Mouse (Mus musculus) c-Kit-positive CD71-positive TER-119-positive erythroid progenitor cells, embryonic 14.5 days (primary cell): ENCODE measurements around the gene Hfe2.

ENCODE experiments used
- DNase-seq: peaks from one replicate; pipeline ENCODE4 v3.0.0-alpha.2; 2013; ENCODE audit warnings: low spot score

Hfe2 gene

GRCm38 (mm10) chr3:96558668-96559196 is 33.8 kb downstream of the Hfe2 start:
- DNase-seq: no peak

GRCm38 (mm10) chr3:96559398-96559910 is 34.5 kb downstream of the Hfe2 start:
- no peak for DNase-seq

GRCm38 (mm10) chr3:96559911-96560850 is 35.2 kb downstream of the Hfe2 start:
- DNase-seq: no peak

DNA sequence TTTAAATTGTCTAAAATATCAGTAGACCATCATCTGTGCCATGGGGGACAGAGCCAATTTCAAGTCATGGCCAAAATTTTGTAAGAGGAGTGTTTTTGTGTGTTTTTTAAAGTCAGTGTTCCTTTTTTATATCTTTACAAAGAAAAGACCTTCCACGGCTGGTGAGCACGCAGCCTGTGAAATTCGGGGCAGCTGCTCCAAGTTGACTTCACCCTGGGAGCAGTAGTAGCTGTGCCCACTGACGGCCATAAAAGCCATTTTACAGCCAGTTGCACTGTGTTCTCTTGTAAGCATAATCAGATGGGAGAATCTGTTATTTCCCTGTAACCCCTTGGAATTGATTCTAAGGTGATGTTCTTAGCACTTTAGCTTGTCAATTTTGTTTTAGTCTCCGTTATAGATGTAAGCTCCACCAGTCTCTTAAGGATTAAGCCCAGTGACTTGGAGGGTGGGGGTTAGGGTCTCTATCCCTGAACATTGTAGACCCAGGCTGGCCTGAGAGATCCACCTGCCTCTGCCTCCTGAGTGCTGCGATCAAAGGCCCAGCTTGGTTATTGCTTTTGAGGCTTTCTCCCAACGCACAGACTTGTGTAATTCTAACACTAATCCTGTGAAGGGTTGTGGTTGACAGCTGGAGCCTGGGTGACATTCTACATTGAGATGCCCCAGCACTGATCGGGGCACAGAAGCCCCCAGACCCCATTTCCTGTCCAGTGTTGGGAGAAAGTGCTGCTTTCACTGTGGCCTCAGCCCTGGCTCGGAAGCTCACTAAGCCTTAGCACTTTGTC is 36.1 kb downstream of the Hfe2 start:
- DNase-seq: no peak

DNA sequence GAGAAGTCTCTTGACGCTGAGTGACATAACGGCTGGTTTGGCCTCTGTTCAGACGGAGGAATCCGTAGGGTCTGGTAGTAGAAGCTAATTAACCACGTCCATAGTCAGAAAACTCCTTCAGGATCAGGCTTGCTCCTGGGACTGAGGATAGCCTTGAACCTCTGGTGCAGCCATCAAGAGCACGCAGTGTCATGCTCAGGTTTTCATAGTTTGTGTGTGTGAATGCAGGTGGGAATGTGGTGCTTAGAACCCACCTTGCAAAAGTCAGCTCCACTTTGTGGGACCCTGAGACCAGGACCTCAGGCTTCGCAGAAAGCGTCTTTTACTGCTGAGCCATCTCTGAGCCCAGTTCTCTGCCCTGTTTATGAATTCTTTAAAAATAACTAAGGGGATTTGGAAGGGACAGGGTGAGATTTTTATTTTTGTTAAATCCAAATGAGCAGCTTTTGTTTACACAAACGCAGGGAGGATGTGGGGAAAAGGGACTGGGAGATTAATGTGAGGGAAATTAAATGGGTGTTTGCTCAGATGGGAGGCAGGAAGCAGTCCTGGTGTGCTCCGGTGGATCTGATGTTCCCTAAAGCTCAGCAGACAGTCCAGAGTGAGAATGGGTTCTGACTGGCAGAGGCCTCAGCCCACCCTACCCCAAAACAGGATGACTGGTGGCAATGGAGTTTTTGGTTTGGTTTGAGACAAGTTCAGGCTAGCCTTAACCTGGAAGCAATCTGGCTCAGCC is 37.1 kb downstream of the Hfe2 start:
- DNase-seq: no peak

DNA sequence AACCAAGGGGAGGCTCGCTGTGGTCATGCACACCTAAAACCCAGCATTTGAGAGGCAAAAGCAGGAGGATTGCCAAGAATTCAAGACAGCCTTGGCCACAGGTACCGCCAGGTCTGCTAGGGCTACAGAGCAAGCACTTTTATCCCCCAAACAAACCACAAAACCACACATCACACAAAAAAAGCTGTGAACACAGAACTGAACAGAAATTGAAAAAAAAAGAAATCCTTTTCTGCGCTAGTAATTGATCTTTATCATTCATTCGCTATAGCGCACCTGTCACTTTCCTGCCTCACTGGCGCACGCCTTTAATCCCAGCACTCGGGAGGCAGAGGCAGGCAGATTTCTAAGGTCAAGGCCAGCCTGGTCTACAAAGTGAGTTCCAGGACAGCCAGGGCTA is 38.3 kb downstream of the Hfe2 start:
- DNase-seq: no peak

- DNase-seq: no peak
Observed at GRCm38 (mm10) chr3:96563911-96564632, 39.1 kb downstream of the Hfe2 start.

- no peak for DNase-seq
Observed at GRCm38 (mm10) chr3:96564633-96565032, 39.7 kb downstream of the Hfe2 start.

DNA sequence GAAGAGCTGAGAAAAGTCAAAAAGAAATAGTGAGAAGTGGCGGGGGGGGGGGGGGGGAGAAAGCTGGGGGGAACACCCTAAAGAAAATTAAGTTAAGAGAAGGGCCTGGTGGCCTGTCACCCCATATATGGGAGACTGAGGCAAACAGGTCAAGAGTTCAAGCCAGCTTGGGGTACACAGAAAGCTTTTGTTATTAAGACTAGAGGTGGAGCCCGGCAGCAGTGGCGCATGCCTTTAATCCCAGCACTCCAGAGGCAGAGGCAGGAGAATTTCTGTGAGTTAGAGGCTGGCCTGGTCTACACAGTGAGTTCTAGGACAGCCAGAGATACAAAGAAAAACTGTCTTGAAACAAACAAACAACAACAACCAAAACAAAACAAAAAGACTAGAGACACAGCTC is 40.1 kb downstream of the Hfe2 start:
- DNase-seq: no peak

DNA sequence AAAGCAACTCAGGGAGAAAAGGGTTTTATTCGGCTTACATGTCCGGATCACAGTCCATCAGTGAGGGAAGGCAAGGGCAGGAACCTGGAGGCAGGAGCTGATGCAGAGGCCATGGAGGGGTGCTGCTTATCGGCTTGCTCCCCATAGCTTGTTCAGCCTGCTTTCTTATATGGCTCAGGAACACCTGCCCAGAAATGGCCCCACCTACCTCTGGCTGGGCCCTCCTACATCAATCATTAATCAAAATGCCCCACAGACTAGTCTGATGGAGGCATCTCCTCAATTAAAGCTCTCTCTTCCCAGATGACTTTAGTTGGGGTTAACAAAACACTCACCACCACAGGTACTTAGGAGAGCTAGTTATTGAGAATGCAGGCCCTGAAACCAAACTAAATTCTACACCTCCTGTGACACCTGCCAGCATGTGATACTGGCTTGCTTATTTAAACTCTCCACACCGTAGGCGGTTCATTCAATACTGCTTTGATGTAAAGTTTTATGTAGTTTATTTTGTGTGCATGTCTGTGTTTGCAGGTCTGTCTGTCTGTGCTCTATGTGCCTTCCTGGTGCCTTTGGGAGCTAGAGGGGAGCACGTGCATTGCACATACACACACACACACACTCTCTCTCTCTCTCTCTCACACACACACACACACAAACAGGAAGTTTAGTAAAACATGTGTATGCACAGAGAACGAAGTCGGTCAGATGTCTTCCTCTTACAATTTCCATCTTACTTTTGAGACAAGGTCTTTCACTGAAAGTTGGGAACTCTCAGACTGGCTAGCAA is 41.9 kb downstream of the Hfe2 start:
- DNase-seq: no peak

DNA sequence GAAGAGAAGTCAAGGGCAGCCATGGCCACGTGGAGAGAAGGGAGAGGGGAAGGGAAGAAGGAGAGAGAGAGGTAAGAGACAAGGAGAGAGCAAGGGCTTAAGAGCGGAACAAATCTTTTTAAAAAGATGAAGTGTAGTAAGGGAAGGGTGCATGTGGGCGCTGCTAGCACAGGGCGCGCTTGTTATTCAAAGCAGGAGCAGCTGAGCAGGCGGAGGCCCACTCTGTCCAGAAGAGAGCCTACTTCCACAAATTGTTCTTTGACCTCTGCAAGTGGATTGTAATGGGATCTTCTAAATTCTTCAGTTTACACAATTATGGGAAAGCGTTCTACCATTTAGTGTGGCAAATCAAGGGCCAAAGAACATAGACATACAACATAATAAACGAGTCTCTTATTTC is 43.6 kb downstream of the Hfe2 start:
- DNase-seq: no peak

DNA sequence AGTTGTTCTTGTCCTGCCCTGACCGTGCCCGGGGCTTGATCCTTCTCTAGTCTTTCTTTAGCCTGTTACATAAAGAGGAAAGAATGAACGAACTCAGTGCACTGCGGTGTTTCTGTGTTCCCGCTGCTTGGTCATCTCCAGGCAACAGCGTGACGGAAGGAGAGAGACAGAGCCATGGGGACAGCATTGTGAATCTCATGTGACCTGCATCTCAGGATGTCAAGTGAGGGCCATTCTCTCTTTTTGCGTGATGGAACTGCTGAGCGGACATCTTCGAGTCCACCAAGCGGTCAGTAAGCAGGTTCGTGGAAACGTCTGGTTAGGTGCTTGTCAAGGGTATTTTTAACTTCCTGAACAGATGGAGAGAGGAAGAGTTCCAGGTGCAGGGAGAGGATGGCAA is 44.5 kb downstream of the Hfe2 start:
- DNase-seq: no peak

DNA sequence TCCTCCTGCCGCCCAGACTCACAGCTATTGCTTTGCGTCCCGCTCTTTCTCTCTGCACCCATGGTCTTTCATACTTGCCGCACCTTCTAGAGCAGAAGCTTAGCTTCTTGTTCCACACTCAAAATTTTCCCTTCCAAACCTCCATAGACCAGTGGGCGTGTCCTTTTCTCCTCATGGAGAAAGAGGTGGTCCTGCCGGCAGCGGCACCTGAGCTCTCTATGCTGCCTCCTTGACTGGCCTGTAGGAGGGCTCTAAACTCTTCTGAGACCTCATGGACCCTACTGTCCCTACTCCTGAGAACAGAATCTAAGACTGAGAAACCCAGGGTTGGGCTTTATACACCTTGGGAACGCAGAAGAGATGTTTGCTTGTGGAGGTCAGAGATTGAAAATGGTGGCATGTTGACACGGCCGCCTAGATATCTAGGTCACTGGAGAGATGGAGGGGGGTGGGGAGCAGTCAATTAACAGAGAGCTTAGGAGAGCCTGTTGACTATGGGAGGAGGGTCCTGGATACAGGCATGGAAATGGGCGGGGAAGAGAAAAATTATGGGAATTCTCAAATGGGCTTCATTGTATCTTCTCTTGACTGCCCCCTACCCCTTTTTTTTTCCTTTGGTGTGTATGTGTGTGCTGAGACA is 45.1 kb downstream of the Hfe2 start:
- no peak for DNase-seq

DNA sequence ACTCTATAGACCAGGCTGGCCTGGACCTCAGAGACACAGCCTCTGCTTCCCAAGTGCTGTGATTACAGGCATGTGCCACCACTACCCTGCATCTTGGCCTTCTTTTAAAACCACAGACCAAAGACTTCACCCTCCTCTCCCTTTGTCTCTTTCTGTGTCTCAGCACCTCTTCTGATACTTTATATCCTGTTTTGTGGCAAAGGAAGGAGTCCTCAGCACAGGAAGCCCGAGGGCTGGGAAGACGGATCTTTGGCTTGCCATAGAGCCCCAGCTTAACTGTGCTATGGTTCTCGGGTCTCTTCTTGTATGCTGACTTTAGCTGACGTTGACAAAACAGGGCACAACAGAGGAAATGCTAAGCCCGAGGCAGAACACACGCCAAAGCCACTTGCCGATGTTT is 45.7 kb downstream of the Hfe2 start:
- DNase-seq: no peak

DNA sequence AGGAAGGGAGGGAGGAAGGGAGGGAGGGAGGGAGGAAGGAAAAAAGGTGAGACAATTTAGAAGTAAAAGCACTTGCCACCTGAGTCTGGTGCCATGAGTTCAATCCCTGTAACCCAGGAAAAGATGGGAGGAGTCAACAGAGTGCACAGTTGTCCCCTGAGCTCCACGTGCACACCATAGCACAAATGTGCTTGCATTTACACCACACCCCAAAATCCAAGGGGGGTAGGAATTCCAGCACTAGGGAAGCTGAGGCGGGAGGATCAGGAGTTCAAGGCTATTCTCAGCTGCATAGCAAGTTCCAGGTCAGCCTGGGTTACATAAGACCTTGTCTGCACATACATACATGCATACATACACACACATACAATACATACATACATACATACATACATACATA is 46.4 kb downstream of the Hfe2 start:
- DNase-seq: no peak

GRCm38 (mm10) chr3:96571896-96572698 is 47.1 kb downstream of the Hfe2 start:
- DNase-seq: no peak

GRCm38 (mm10) chr3:96573611-96574511 is 48.9 kb downstream of the Hfe2 start:
- DNase-seq: no peak
